Mouse (Mus musculus) right cerebral cortex, postnatal 10 days (tissue): Measurements from ENCODE around the gene Gphn.

Source experiments
- DNase-seq, 2 experiments: peaks; one replicate each; pipeline ENCODE4 v3.0.0; 2021; ENCODE audit warnings: low spot score in 2 of 2

The Gphn gene

DNA sequence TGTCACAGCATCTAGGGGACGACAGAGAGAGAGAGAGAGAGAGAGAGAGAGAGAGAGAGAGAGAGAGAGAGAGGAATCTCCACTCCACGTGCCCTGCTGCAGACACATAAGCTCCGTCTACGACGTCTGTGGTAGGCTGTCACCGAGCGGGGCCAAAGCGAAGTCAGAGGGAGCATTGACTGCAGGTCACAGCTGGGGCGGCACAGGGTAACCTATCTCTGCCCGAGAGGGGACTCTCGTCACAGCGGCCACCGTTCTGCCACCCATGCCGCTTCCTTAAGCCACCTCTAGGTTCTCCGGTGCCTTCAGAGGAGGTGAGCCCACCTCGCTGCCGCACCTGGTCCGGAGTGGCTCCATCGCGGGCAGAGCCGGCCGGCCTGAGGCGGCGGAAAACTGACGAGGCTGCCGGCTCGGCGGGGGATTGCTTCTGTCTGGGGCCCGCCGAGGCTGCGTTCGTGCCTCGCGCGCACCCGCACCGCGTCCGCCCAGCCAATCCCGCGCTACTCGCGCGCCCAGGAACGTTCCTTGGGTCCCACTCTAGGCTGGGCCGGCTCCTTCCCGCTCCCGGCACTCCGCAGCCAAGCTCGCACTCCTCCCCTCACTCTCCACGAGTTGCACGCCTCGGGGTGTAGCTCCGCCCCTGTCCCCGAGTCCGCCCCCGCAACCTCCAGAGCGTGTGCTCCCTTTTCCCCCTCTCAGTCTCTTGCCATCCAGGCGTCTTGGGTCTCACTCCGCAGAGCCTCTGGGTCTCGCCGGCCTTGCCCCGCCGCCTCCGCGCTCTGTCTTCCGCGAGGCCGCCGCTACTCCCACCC lies at the start of gene Gphn:
TSS of gene Gphn (plus strand) at position 673 of the 812 bp plus-strand sequence.
- DNase-seq = peak; percentile 96 to 97

DNA sequence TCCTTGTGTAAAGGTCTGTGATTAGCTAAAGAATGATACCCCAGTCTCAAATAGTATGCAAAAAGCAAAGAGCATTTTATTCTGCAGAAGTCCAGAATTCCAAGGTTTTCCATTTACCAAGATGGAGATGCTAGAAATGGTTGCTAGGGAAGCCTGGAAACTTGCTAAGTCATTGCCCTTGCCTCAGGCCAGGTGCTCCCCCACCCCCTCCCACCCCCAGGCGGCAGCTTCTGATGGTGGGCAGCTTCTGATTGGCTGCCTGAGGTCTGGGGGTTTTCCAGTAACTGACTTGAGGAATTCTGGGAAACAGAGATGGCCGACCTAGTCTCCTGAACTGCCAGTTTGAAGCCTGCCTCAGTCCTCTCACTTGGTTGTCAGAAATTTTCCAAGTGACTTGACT lies 44.7 kb upstream of the Gphn start:
- no peak for DNase-seq

DNA sequence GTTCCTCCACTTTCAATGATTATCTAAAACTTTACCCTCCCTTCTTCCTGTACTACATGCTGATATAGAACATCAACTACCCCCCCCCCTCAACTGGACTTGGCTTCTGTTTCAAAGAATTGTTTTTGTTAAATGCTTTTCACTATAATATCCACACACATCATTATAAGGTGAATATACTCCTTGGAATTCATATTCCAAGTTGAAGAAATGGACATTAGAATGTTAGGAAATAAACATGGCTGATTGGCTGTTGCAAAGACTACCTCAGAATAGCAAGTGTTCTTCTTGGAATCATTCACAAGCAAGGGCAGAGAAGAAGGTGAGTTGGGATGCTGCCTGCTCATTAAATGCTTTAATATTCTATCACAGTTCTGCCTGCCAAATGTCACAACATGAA lies 32.2 kb upstream of the Gphn start, which contains the start of gene Gm6657:
TSS of gene Gm6657 (plus strand) at position 301 of the 400 bp plus-strand sequence.
- DNase-seq = no peak

DNA sequence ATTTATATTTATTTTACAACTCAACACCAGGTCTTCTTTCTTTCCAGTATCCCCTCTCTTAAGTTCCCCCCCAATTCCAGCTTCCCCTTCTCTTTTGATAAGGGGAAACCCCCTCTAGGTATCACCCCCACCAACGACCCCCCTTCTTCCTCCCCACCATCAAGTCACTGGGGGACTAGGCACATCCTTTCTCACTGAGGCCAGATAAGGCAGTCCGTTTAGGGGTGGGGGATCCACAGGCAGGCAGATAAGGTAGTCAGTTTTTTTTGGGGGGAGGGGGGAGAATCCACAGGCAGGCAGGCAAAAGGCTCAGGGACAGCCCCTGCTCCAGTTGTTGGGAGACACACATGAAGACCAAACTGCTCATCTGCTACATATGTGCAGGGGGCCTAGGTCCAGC lies 30.8 kb upstream of the Gphn start:
- no peak for DNase-seq

DNA sequence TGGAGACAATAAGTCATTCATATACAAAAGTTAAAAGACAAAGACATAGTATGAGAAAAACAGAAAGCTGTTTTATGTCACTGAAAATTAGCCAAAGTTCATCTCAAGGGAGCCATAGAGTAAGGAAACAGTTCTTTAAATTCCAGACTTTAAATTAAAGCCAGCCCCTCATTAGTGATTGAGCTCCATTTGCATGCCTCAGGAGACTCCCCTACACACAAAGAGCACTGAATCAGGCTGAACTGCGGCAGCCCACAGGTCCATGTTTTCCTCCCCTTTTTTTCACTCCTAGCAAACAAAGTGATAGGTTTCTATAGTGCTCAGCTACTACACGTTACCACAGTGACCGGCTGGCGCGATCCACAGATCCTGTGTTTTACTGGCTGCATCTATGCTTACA lies 22.5 kb upstream of the Gphn start:
- peak; percentile 25 to 27 for DNase-seq

DNA sequence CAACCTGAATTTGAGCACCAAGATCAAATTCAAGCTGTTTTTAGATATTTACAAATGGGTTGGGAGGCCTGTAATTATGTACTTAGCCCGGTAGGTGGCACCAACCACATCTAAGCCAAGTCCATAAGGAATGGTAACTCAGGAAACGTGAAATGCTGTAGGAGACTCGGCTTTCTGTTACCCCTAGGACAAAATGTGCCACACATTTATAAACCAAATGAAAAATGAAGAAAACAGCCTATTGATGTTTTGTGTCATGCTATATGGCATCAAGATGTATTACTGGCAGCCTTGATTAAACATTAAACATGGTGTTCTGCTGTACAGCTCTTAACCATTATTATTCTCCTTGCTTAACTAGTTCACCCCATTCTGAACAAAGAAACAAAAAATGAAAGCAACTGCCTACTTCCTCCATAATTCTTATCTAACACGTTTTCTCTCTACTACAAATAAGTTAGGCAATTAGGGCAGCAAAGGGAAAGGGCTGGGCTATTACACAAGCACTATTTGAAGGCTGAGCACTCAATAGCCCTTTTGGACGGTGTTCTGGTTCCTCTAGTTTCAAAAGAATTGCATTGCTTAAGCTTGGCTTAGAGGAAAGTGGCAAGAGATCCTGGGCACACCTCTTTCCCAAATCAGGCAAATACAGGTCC lies 20.1 kb upstream of the Gphn start:
- DNase-seq = peak; percentile 55 to 68

DNA sequence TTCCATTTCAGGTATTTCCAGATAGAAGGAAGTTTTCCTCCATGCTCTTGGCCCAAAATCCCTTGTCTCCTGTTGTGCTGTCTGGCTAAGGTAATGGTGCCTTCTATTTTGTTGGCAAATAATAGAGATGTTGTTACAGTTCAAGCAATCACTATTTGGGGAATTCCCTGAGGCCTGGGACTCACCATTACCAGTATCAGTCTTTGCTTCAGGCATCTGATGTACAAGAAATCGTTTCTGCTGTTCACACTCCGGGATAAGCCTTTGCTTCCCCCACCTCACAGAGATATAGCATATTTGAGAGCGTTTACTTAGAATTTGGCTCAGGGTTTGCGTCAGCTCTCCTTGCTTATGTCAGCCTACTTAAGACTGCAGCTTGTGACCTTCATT lies 19.6 kb upstream of the Gphn start:
- DNase-seq = no peak

DNA sequence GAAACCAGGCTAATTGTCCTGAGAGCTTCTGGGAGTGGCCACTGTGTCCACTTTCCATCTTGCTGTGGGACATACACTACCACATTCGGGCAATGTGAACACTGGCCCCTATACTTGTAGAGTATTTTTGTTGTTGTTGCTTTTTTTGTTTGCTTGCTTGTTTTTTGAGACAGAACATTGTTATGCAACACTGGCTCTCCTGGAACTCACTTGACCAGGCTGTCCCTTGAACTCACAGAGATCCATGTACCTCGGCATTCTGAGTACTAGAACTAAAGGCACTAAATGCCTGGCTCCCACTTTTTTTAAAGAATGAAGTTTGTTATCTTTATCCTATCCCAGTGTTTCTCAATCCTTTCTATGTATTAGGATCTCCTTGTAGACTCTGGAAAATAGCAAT lies 16.3 kb upstream of the Gphn start:
- no peak for DNase-seq

DNA sequence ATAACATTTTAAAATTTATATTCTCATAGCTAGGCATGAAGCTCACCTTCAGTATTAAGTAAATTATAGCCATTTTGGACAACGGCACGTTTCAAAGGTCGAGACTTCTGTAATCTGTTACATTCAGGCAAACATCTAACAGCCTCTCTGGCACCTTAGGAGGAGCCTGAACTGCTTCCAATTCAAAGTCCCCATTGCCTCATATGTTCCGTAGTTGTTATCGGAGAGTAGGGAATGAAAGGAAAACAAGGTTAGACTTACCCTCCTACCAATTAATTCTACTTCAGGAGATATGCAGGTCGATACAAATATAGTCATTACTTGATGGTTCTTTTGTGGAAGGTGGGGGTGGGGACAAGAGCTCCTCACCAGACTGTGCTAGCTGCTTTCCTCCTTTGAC lies 10.7 kb upstream of the Gphn start:
- DNase-seq = no peak

DNA sequence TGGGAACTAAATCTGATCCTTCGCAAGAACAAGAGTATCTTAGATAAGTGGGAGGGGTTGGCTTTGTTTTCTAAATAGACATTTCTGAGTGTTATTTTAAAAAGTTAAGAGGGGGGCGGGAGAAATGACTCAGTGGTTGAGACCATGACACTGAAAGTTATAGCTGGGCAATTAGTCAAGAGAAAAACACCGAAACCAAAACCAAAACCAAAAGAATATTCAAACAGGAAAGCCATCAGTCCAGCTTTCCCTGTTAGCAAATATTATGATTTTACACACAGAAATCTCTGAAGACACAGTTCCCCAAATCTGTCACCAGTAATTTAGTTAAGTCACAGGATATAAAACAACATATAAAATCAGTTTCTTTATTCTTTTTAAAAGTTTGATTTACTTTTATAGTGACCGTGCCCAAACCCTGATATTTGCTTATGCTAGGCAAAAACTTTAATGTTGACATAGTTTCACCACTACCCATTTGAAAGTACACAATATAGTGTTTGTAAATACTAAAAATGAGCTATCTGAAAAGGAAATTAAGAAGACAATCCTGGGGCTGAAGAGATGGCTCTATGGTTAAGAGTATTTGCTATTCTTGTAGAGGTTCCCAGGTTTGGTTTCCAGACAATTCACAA lies 6.9 kb upstream of the Gphn start:
- no peak for DNase-seq

DNA sequence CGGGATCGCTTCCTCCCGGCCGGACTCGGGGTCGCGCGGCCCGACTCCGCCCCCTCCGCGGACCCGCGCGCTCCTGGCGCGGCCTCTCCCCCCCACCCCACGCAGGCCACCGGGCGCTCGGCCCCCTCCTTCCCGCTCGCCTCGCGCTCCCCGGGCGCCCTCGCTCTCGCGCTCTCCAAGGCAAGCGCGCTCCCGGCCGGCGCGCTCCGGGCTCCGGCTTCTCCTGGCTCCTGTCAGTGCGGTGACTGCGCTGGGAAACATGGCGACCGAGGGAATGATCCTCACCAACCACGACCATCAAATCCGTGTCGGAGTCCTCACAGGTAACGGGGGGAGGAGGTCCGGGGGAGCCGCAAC lies 318 bp downstream of the Gphn start:
- peak; percentile 91 to 93 for DNase-seq

DNA sequence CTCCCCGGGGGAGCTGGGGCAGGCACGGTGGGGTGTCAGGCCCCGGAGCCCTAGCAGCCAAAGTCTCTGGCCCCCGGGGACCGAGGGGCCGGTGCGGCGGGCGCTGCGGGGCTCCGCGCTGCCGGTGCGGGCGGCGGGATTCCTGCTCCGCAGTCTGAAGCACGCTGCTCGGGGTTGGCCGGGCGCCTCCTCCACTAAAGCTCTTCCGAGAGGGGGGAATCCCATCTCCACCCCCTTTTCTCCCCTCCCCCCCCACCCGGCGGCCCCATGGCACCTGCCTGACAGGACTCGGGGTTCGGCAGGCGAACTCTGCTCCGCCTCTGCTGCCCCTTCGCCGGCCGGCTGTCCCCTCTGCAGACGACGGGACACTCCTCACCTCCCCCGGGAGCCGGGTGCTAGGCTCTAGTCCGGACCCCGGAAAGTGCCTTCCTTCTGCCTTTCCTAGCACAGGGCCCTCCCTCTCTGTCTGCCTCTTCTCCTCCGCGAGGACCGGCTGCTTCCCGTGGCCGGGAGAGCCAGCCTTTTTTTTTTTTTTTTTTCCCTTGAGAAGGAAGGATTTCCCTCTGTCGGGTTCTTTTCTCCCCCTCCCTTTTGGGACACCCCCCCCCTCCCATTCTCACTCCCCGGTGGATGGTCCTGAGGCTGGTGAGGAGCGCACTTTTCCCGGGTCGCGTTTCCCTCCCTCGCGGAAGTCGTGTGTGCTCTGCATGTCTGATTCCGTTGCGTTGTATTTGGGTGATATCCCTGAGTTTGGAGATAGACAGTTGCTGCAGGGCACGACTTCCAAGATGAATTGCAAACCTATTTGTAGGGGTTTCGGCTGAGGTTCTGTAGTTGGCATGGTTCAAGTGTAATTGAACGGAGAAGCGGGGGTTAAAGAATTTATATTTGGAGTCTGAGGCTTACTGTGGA lies 1.1 kb downstream of the Gphn start:
- DNase-seq = peak; percentile 57 to 58

DNA sequence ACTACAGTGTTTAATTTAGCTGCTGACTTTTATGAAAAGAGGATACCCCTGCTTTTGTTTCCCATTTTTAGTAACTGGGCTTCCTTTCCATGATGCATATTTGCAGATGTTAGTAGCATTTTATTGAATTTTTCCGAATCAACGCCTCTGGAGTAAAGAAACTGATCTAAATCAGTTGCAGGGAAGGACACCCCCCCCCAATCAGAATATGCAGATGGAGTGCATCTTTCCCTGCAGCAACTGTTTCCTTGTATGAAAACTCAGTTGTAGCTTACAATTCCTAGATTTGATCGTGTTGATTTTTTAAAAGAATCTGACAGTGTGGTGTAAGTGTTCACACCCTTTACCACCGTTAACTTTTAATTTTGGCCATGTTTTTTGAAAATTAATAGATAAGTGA lies 2.0 kb downstream of the Gphn start:
- DNase-seq = no peak

DNA sequence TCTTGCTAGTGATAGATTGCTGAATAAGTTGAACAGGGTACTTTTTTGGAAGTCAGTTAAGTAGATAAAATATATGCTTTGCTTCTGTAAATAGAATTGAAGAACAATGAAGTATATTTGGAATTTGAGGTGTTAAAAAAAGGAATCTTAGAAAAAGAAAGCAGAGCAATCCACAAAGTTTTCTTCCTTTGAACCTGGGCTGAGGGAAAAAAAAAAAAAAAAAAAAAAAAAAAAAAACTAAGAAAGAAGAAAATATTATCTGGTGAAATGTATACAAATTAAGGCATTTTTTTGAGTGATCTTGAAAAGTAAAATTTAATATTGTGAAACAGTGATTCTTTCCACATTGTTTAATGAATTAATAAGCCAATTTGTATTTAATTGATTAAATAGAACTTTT lies 6.4 kb downstream of the Gphn start:
- DNase-seq = no peak

DNA sequence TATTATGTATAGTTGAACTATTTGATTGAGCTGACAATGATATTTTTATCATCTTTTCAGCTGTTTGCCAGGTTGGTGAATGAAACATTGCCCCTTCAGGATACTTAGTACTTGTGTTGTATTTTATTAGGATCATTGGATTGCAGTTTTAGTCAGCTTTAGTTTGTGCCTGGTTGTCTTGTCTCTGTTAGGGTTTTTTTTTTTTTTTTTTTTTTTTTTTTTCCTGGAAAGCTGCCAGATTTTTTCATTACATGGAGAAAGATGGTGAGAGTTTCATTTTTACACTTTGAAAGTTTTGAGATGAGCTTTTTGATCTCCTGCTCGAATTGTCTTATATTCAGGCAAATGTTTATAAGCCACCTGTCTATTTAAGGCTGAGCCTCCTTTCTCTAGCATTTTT lies 22.2 kb downstream of the Gphn start:
- no peak for DNase-seq

DNA sequence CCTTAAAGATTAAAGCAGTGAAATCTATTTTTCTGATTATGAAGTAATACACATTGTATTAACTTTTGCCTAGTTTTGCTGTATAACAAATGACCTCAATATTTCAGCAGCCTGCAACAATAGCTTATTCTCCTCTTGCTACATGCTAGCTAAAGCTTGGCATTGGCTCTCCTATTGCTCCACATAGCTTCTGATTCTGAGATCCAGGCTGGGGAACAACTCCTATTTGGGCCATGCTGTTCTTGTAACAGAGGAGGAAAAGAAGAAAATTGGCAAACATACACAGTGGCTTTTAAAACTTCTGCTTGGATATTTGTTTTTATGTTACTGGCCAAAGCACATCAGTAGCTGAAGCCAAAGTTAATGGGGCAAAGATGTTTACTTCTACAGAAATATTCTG lies 23.0 kb downstream of the Gphn start:
- DNase-seq = no peak

DNA sequence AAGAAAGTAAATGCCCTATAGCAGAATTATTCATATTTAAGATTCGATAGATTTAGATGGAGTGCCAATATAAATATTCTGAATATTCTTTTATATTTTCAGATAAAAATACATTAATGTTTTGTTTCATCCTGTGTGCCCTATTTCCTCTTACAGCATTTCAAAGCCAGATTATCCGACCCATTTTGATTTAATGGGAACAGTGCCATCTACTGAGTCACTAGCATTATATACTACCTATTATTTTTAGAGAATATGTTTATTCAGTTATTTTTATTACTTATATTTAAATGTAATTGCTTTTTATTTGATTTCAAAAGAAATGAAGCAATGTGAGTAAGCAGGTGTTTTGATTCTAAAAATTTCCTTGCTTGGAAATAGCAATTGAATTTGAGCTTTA lies 51.2 kb downstream of the Gphn start:
- DNase-seq = no peak

DNA sequence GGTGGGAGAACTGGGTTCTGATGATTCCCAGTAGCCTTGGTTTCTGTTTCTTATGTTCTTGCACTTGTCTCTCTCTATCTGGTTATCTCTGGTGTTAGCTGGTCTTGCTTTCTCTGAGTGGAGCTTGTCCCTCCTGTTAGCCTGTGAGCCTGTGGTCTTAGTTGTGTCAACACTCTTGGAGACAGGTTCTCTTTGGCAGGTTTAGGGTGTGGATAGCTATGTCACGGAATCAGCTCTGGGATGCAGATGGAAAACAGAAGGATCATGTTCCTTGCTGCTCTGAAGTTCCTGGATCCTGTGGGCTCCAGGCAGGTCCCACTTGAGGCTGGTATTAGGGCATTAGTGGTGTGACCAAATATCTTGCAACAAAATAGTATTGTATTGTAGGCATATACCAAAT lies 64.2 kb downstream of the Gphn start:
- no peak for DNase-seq

DNA sequence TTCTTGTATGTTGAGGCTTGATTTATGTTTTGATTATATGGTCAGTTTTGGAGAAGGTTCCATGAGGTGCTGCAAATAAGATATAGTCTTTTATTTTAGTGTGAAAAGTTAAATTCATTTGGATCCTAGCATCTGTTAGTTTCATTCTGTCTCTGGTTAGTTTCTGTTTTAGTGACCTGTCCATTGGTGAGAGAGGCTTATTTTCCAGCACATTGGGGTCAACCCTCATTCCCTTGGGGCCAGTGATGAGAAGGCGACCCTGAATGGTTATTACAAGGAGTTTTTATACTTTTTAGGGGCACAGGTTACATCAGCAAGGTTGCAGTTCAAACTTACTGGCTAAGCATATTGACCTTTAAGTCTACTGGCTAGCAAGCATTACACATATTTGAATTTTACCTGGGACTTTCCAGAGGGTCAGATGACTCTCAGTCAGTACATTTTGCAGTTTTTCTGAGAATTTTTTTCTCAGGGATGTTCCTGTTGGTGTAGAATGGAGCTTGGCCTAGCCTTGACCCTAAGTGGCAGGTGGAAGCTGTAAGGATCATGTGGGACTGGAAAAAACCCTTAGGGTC lies 72.7 kb downstream of the Gphn start:
- DNase-seq = no peak

DNA sequence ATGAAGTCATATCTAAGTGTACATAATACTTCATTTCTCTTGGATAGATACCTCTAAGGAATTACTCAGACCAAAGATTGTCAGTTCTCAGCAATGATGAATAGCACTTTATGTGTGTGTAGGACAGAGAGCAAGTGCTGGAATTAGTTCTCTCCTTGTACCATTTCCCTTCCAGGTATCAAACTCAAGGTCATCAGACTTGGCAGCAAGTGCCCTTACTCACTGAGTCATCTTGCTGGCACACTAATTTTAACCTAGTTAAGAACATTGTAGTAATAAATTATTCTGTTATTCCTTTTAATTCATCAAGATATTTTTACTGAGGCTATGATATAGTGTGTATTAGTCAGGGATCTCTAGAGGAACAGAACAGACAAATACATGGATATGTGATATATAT lies 88.9 kb downstream of the Gphn start:
- no peak for DNase-seq

DNA sequence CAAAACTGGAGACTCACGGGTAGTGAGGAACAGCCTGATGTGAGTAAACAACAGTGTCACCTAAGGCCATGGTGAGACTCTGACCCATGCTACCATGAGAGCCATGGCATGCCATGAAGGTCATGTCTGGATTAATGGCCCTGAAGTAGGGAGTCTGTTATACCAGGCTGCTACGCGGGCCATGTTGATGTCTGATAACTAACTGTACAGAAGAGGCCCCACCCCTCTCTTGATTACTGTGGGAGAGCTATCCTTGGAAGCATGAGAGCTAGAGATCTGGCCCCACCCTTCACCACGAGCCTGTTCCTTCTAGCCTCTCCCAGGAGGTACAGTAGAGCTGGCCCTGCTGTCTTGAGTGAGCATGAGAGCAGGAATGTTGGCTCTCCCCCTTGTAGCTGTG lies 101.8 kb downstream of the Gphn start:
- DNase-seq = no peak

DNA sequence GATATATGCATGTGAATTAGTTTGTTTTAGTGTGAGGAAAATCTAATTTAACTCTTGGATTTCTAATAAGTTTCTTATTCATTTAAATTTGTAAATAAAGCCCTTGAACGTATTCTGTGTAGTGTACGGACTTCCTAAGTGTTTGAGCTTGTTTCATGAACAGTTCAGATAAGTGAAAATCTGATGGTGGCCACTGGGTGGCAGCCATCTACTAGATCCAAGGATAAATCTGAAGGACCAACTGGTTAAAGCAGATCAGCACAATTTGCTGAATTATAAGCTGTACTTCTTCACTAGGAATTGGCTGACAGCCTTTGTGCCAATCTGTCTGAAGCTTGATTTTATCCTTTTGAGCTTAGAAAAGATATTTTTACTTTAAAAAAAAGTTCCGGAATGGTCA lies 105.9 kb downstream of the Gphn start:
- peak; percentile 83 to 85 for DNase-seq
